Mouse (Mus musculus): Measurements from ENCODE around the gene Best2.

DNA sequence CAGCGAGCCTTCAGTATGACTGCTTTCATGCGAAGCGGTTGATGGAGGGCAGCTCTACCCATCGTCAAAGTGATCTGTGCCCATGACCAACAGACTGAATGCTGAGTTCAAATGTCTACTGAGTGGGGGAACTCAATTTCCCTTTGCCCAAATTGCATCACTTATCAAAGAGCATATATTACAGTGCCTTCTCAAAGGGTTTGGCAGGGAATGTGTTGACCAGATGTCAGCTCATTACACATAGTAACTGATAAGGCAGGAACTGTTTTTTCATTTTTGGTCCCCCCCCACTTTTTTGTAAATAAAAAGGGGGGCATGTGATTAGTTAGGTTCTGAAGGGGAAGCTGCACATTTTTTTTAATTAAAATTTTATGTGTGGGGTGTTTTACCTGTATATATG, 48.3 kb upstream of the Best2 start:
- TF ChIP-seq CTCF (IDR thresholded peaks at IDR 0.05 in 2 of 3, conservative IDR thresholded peaks at IDR 0.05 in 1 of 3; ENCODE audit: control insufficient read depth in 1 of 3, insufficient read depth in 1 of 3, low read depth in 2 of 3, low read length in 3 of 3, poor library complexity in 1 of 3, severe bottlenecking in 1 of 3) (no peak), ZKSCAN1 (IDR thresholded peaks at IDR 0.05; ENCODE audit: low read depth, low read length) (no peak), CHD2 (IDR thresholded peaks at IDR 0.05; ENCODE audit: low read length) (no peak), EP300 (IDR thresholded peaks at IDR 0.05; ENCODE audit: low read depth in 1 of 2, low read length in 2 of 2) (no peak), ETS1 (IDR thresholded peaks at IDR 0.05; ENCODE audit: low read depth, low read length) (no peak), POLR2A (IDR thresholded peaks at IDR 0.05; ENCODE audit: control insufficient read depth in 1 of 2, insufficient read depth in 1 of 2, low read depth in 1 of 2, low read length in 2 of 2, poor library complexity in 1 of 2) (no peak), MAFK (IDR thresholded peaks at IDR 0.05; ENCODE audit: borderline replicate concordance, low read depth, low read length) (no peak), GABPA (IDR thresholded peaks at IDR 0.05; ENCODE audit: low read depth, low read length) (no peak), NELFE (IDR thresholded peaks at IDR 0.05; ENCODE audit: low read depth, low read length) (no peak), GATA1 (IDR thresholded peaks at IDR 0.05; ENCODE audit: low read depth, low read length) (no peak), USF2 (IDR thresholded peaks at IDR 0.05; ENCODE audit: borderline replicate concordance in 1 of 2, insufficient read depth in 1 of 2, low read depth in 1 of 2, low read length in 2 of 2) (no peak), USF1 (IDR thresholded peaks at IDR 0.05; ENCODE audit: low read depth, low read length) (no peak), ZNF384 (IDR thresholded peaks at IDR 0.05; ENCODE audit: low read depth, low read length) (no peak)

Data from MEL (cell line).